Mouse (Mus musculus): ENCODE data around the gene Fat4. TPM values are rescaled to one million over a fixed set of nuclear protein-coding genes. Genes with fewer than 3 reads are reported as not detected.

The Fat4 gene
- polyA plus RNA-seq, 1 experiment from 2014 or later, result 10.0 TPM

- Histone ChIP-seq H3K27ac (ENCODE audit: low read depth, low read length) (no peak overlapping the region), H3K9ac (ENCODE audit: low read length) (no peak overlapping the region), H3K4me1 (ENCODE audit: control insufficient read depth, insufficient read depth, low read length) (peaks cover 12% of the 10 kb centered on the region), H3K36me3 (ENCODE audit: control insufficient read depth, insufficient read depth, low read length) (peaks cover 5% of the 10 kb centered on the region; the same call in 1 of the 2 replicates), H3K27me3 (replicated peaks; ENCODE audit: control insufficient read depth, insufficient read depth, low read length) (no peaks in the 10 kb centered on the region), H3K9me3 (replicated peaks; ENCODE audit: control insufficient read depth, low read length) (no peaks in the 10 kb centered on the region), H3K4me2 (ENCODE audit: low read length) (no peak overlapping the region), H3K4me3 (ENCODE audit: low read depth, low read length) (no peak overlapping the region)
- ATAC-seq, result no peak
- no peak for DNase-seq (ENCODE audit: low spot score)
- 78% methylated on average over 5 of the region's 5 CpGs for WGBS
Observed at GRCm38 (mm10) chr3:38938136-38938535, 51.4 kb downstream of the Fat4 start.

- H3K4me1 ChIP-seq (ENCODE audit: control insufficient read depth, insufficient read depth, low read length), result peaks cover 7% of the 10 kb centered on the region; the same call in 1 of the 2 replicates
- no peaks in the 10 kb centered on the region for H3K27me3 ChIP-seq (replicated peaks; ENCODE audit: control insufficient read depth, insufficient read depth, low read length)
- no peak overlapping the region for H3K4me2 ChIP-seq (ENCODE audit: low read length)
- peaks cover 7% of the 10 kb centered on the region; the same call in 1 of the 2 replicates for H3K36me3 ChIP-seq (ENCODE audit: control insufficient read depth, insufficient read depth, low read length)
- ATAC-seq (no peak), DNase-seq (ENCODE audit: low spot score) (peak; percentile 24)
- WGBS, result 12% methylated on average over 3 of the region's 3 CpGs
- H3K9ac ChIP-seq (ENCODE audit: low read length), result no peak overlapping the region
- H3K4me3 ChIP-seq (ENCODE audit: low read depth, low read length), result no peak overlapping the region
- no peaks in the 10 kb centered on the region for H3K9me3 ChIP-seq (replicated peaks; ENCODE audit: control insufficient read depth, low read length)
- no peak overlapping the region for H3K27ac ChIP-seq (ENCODE audit: low read depth, low read length)
Observed at GRCm38 (mm10) chr3:38939573-38939972, 52.8 kb downstream of the Fat4 start.

GRCm38 (mm10) chr3:38940327-38940726 is 53.6 kb downstream of the Fat4 start:
- ATAC-seq (no peak), DNase-seq (ENCODE audit: low spot score) (no peak)
- Histone ChIP-seq H3K4me2 (ENCODE audit: low read length) (no peak overlapping the region), H3K4me1 (ENCODE audit: control insufficient read depth, insufficient read depth, low read length) (peaks cover 4% of the 10 kb centered on the region; the same call in 1 of the 2 replicates), H3K9me3 (replicated peaks; ENCODE audit: control insufficient read depth, low read length) (no peaks in the 10 kb centered on the region), H3K9ac (ENCODE audit: low read length) (no peak overlapping the region), H3K36me3 (ENCODE audit: control insufficient read depth, insufficient read depth, low read length) (peaks cover 7% of the 10 kb centered on the region; the same call in 1 of the 2 replicates), H3K27me3 (replicated peaks; ENCODE audit: control insufficient read depth, insufficient read depth, low read length) (no peaks in the 10 kb centered on the region), H3K27ac (ENCODE audit: low read depth, low read length) (no peak overlapping the region), H3K4me3 (ENCODE audit: low read depth, low read length) (no peak overlapping the region)
- WGBS, result 47% methylated on average over 1 of the region's 1 CpGs

- Histone ChIP-seq H3K4me2 (ENCODE audit: low read length) (no peak overlapping the region), H3K27ac (ENCODE audit: low read depth, low read length) (no peak overlapping the region), H3K9ac (ENCODE audit: low read length) (no peak overlapping the region), H3K4me1 (ENCODE audit: control insufficient read depth, insufficient read depth, low read length) (no peaks in the 10 kb centered on the region), H3K4me3 (ENCODE audit: low read depth, low read length) (no peak overlapping the region), H3K9me3 (replicated peaks; ENCODE audit: control insufficient read depth, low read length) (no peaks in the 10 kb centered on the region), H3K36me3 (ENCODE audit: control insufficient read depth, insufficient read depth, low read length) (peaks cover 17% of the 10 kb centered on the region; the same call in 1 of the 2 replicates), H3K27me3 (replicated peaks; ENCODE audit: control insufficient read depth, insufficient read depth, low read length) (no peaks in the 10 kb centered on the region)
- 79% methylated on average over 1 of the region's 1 CpGs for WGBS
- DNase-seq (ENCODE audit: low spot score) (no peak), ATAC-seq (no peak)
Observed at GRCm38 (mm10) chr3:38945157-38945556, 58.4 kb downstream of the Fat4 start.

GRCm38 (mm10) chr3:38947706-38948105 is 61.0 kb downstream of the Fat4 start:
- WGBS, result 94% methylated on average over 7 of the region's 7 CpGs

GRCm38 (mm10) chr3:38952602-38953001 is 65.9 kb downstream of the Fat4 start:
- no peaks in the 10 kb centered on the region for H3K27me3 ChIP-seq (replicated peaks; ENCODE audit: control insufficient read depth, insufficient read depth, low read length)
- ATAC-seq (no peak), DNase-seq (ENCODE audit: low spot score) (no peak)
- H3K9ac ChIP-seq (ENCODE audit: low read length), result no peak overlapping the region
- no peaks in the 10 kb centered on the region for H3K4me1 ChIP-seq (ENCODE audit: control insufficient read depth, insufficient read depth, low read length)
- WGBS, result 70% methylated on average over 3 of the region's 3 CpGs
- H3K4me2 ChIP-seq (ENCODE audit: low read length), result no peak overlapping the region
- no peak overlapping the region for H3K27ac ChIP-seq (ENCODE audit: low read depth, low read length)
- peaks cover 44% of the 10 kb centered on the region for H3K36me3 ChIP-seq (ENCODE audit: control insufficient read depth, insufficient read depth, low read length)
- H3K4me3 ChIP-seq (ENCODE audit: low read depth, low read length), result no peak overlapping the region
- H3K9me3 ChIP-seq (replicated peaks; ENCODE audit: control insufficient read depth, low read length), result no peaks in the 10 kb centered on the region

More at GRCm38 (mm10) chr3:38947706-38948105, 61.0 kb downstream of the Fat4 start:
- no peaks in the 10 kb centered on the region for H3K27me3 ChIP-seq (replicated peaks; ENCODE audit: control insufficient read depth, insufficient read depth, low read length)
- DNase-seq (ENCODE audit: low spot score) (no peak), ATAC-seq (no peak)
- no peak overlapping the region for H3K4me3 ChIP-seq (ENCODE audit: low read depth, low read length)
- no peak overlapping the region for H3K27ac ChIP-seq (ENCODE audit: low read depth, low read length)
- no peaks in the 10 kb centered on the region for H3K4me1 ChIP-seq (ENCODE audit: control insufficient read depth, insufficient read depth, low read length)
- no peak overlapping the region for H3K9ac ChIP-seq (ENCODE audit: low read length)
- H3K36me3 ChIP-seq (ENCODE audit: control insufficient read depth, insufficient read depth, low read length), result peaks cover 34% of the 10 kb centered on the region
- H3K4me2 ChIP-seq (ENCODE audit: low read length), result no peak overlapping the region
- no peaks in the 10 kb centered on the region for H3K9me3 ChIP-seq (replicated peaks; ENCODE audit: control insufficient read depth, low read length)

GRCm38 (mm10) chr3:38954196-38954595 is 67.5 kb downstream of the Fat4 start:
- Histone ChIP-seq H3K9me3 (replicated peaks; ENCODE audit: control insufficient read depth, low read length) (no peaks in the 10 kb centered on the region), H3K27me3 (replicated peaks; ENCODE audit: control insufficient read depth, insufficient read depth, low read length) (no peaks in the 10 kb centered on the region), H3K9ac (ENCODE audit: low read length) (no peak overlapping the region), H3K4me2 (ENCODE audit: low read length) (no peak overlapping the region), H3K4me1 (ENCODE audit: control insufficient read depth, insufficient read depth, low read length) (no peaks in the 10 kb centered on the region), H3K27ac (ENCODE audit: low read depth, low read length) (no peak overlapping the region), H3K4me3 (ENCODE audit: low read depth, low read length) (no peak overlapping the region), H3K36me3 (ENCODE audit: control insufficient read depth, insufficient read depth, low read length) (peaks cover 54% of the 10 kb centered on the region)
- DNase-seq (ENCODE audit: low spot score) (no peak), ATAC-seq (no peak)
- WGBS, result 79% methylated on average over 3 of the region's 3 CpGs

- ATAC-seq (no peak), DNase-seq (ENCODE audit: low spot score) (no peak)
- no peak overlapping the region for H3K4me2 ChIP-seq (ENCODE audit: low read length)
- no peak overlapping the region for H3K9ac ChIP-seq (ENCODE audit: low read length)
- no peak overlapping the region for H3K4me3 ChIP-seq (ENCODE audit: low read depth, low read length)
- no peak overlapping the region for H3K27ac ChIP-seq (ENCODE audit: low read depth, low read length)
- no peaks in the 10 kb centered on the region for H3K4me1 ChIP-seq (ENCODE audit: control insufficient read depth, insufficient read depth, low read length)
- 86% methylated on average over 9 of the region's 9 CpGs for WGBS
- H3K9me3 ChIP-seq (replicated peaks; ENCODE audit: control insufficient read depth, low read length), result no peaks in the 10 kb centered on the region
- H3K27me3 ChIP-seq (replicated peaks; ENCODE audit: control insufficient read depth, insufficient read depth, low read length), result no peaks in the 10 kb centered on the region
- peaks cover 46% of the 10 kb centered on the region for H3K36me3 ChIP-seq (ENCODE audit: control insufficient read depth, insufficient read depth, low read length)
Observed at GRCm38 (mm10) chr3:38956012-38956648, 69.4 kb downstream of the Fat4 start.

GRCm38 (mm10) chr3:38957186-38957585 is 70.4 kb downstream of the Fat4 start:
- Histone ChIP-seq H3K27me3 (replicated peaks; ENCODE audit: control insufficient read depth, insufficient read depth, low read length) (no peaks in the 10 kb centered on the region), H3K4me1 (ENCODE audit: control insufficient read depth, insufficient read depth, low read length) (peaks cover 5% of the 10 kb centered on the region; the same call in 1 of the 2 replicates), H3K9ac (ENCODE audit: low read length) (no peak overlapping the region), H3K9me3 (replicated peaks; ENCODE audit: control insufficient read depth, low read length) (no peaks in the 10 kb centered on the region), H3K27ac (ENCODE audit: low read depth, low read length) (no peak overlapping the region), H3K4me2 (ENCODE audit: low read length) (no peak overlapping the region), H3K36me3 (ENCODE audit: control insufficient read depth, insufficient read depth, low read length) (peaks cover 43% of the 10 kb centered on the region), H3K4me3 (ENCODE audit: low read depth, low read length) (no peak overlapping the region)
- 97% methylated on average over 11 of the region's 11 CpGs for whole genome bisulfite sequencing
- ATAC-seq (no peak), DNase-seq (ENCODE audit: low spot score) (no peak)

All from forebrain, embryonic 14.5 days (tissue).